Mouse (Mus musculus) heart, embryonic 14.5 days (tissue): ENCODE data around the gene Krt6a. TPM values are rescaled to one million over a fixed set of nuclear protein-coding genes. Genes with fewer than 3 reads are reported as not detected.

ENCODE experiments used
- ATAC-seq: fragments of 200-750 bp; cut with Nextera tagmentation; 2 replicates; pipeline ENCODE4 v1.8.0; 2017; ENCODE audit warnings: low read depth, moderate TSS enrichment; ENCODE audit not compliant: insufficient number of reproducible peaks, insufficient read depth, low FRiP score
- H3K27ac ChIP-seq, 2 experiments: fragments of 200-500 bp in 1 of 2; fragments of 300-500 bp in 1 of 2; sonication (generic) in 1 of 2; replicated peaks in 1 of 2; 2 replicates each; pipeline ENCODE4 v1.5.1; 2012 to 2014; ENCODE audit warnings: low read depth in 2 of 2, low read length in 2 of 2, control low read depth in 1 of 2, mild to moderate bottlenecking in 1 of 2, mixed read lengths in 1 of 2; ENCODE audit not compliant: control insufficient read depth in 1 of 2, insufficient read depth in 1 of 2
- H3K27me3 ChIP-seq: fragments of 300-500 bp; sonication (generic); 2 replicates; pipeline ENCODE4 v1.6.1; 2014; ENCODE audit warnings: mild to moderate bottlenecking, low read length, control low read depth; ENCODE audit not compliant: control insufficient read depth, insufficient read depth
- H3K36me3 ChIP-seq: fragments of 300-500 bp; sonication (generic); 2 replicates; pipeline ENCODE4 v1.6.1; 2014; ENCODE audit warnings: mild to moderate bottlenecking, control low read depth, low read length, mixed read lengths; ENCODE audit not compliant: control insufficient read depth, insufficient read depth
- H3K4me1 ChIP-seq, 2 experiments: fragments of 200-500 bp in 1 of 2; fragments of 300-500 bp in 1 of 2; sonication (generic) in 1 of 2; 2 replicates each; pipeline ENCODE4 v1.6.1; 2012 to 2014; ENCODE audit warnings: low read length in 2 of 2, control low read depth in 1 of 2, mixed read lengths in 1 of 2; ENCODE audit not compliant: control insufficient read depth in 2 of 2, insufficient read depth in 2 of 2
- H3K4me2 ChIP-seq: fragments of 300-500 bp; sonication (generic); 2 replicates; pipeline ENCODE4 v1.6.1; 2014; ENCODE audit warnings: mild to moderate bottlenecking, low read length
- H3K4me3 ChIP-seq, 2 experiments: fragments of 200-500 bp in 1 of 2; fragments of 300-500 bp in 1 of 2; sonication (generic) in 1 of 2; 2 replicates each; pipeline ENCODE4 v1.5.1; 2012 to 2014; ENCODE audit warnings: low read length in 2 of 2, mild to moderate bottlenecking in 2 of 2, control low read depth in 1 of 2, low read depth in 1 of 2, moderate library complexity in 1 of 2; ENCODE audit not compliant: control insufficient read depth in 1 of 2, insufficient read depth in 1 of 2
- H3K9ac ChIP-seq: fragments of 300-500 bp; sonication (generic); 2 replicates; pipeline ENCODE4 v1.6.1; 2014; ENCODE audit warnings: mild to moderate bottlenecking, low read length
- H3K9me3 ChIP-seq: fragments of 300-500 bp; sonication (generic); 2 replicates; pipeline ENCODE4 v1.6.1; 2016; ENCODE audit warnings: low read length, control low read depth; ENCODE audit not compliant: control insufficient read depth
- WGBS: fragments of 180-500 bp; shearing (Covaris S2); extraction: QIAGEN DNeasy Blood & Tissue Kit; methylation state at CpG from one replicate; pipeline ENCODE4 v1.1.7; 2014; 5-methylcytosine and 5-hydroxymethylcytosine counted together
- polyA plus RNA-seq: library from polyadenylated mRNA; unstranded; fragments of >200 nt; fragmentation: Nextera tagmentation; extraction: Ambion mirVana; gene quantifications from 2 replicates; pipeline ENCODE4 v1.2.1, GENCODE M21; 2014

The Krt6a gene
- polyA plus RNA-seq, 1 experiment from 2014 or later, result not detected

- Histone ChIP-seq H3K27ac (no peak within 1 kb of the TSS), H3K27me3 (0 out of 2 replicates have a peak, but pooled peaks cover 9% of the 10 kb centered on the region), H3K4me3 (no peak within 1 kb of the TSS), H3K36me3 (no peaks in the 10 kb centered on the region), H3K9me3 (no peaks in the 10 kb centered on the region), H3K4me1 (no peaks in the 10 kb centered on the region), H3K9ac (no peak within 1 kb of the TSS), H3K4me2 (no peak within 1 kb of the TSS)
- 62% methylated on average over 13 of the region's 13 CpGs for WGBS
- ATAC-seq, result no peak
Measured at GRCm38 (mm10) chr15:101712720-101713119, 18.6 kb upstream of the Krt6a start, which contains the start of gene Krt5. Gene Krt5, minus strand, starts transcription at chr15:101712898.

GRCm38 (mm10) chr15:101708683-101709082 lies 14.6 kb upstream of the Krt6a start:
- 0 out of 2 replicates have a peak, but pooled peaks cover 11% of the 10 kb centered on the region for H3K27me3 ChIP-seq
- no peak overlapping the region for H3K4me2 ChIP-seq
- ATAC-seq, result no peak
- no peak overlapping the region for H3K27ac ChIP-seq
- no peaks in the 10 kb centered on the region for H3K36me3 ChIP-seq
- H3K9ac ChIP-seq, result no peak overlapping the region
- WGBS, result 61% methylated on average over 11 of the region's 11 CpGs
- no peaks in the 10 kb centered on the region for H3K4me1 ChIP-seq
- H3K9me3 ChIP-seq, result no peaks in the 10 kb centered on the region
- no peak overlapping the region for H3K4me3 ChIP-seq

DNA sequence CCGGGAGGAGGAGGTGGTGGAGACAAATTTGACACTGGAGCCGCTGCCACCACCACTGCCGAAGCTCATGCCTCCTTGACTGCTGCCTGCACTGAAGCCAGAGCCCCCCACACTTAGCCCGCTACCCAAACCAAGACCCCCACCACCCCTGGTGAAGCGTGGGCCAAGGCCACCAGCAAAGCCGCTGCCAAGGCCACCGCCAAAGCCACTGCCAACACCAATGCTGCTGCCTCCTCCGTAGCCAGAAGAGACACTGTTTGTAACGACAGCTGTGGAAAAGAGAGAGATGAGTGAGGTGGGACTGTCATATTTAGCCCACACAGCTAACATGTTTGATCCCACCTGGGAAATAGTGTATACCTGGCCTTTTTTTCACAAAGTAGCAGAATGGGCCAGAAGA lies 13.3 kb upstream of the Krt6a start:
- Histone ChIP-seq H3K9ac (no peak overlapping the region), H3K4me3 (no peak overlapping the region), H3K27me3 (0 out of 2 replicates have a peak, but pooled peaks cover 3% of the 10 kb centered on the region), H3K27ac (no peak overlapping the region), H3K36me3 (no peaks in the 10 kb centered on the region), H3K4me2 (no peak overlapping the region), H3K9me3 (no peaks in the 10 kb centered on the region), H3K4me1 (no peaks in the 10 kb centered on the region)
- 75% methylated on average over 9 of the region's 9 CpGs for WGBS
- ATAC-seq, result no peak

GRCm38 (mm10) chr15:101704066-101704465 lies 10.0 kb upstream of the Krt6a start:
- ATAC-seq, result no peak
- Histone ChIP-seq H3K9me3 (no peaks in the 10 kb centered on the region), H3K36me3 (no peaks in the 10 kb centered on the region), H3K27ac (no peak overlapping the region), H3K4me1 (no peaks in the 10 kb centered on the region), H3K4me2 (no peak overlapping the region), H3K9ac (no peak overlapping the region), H3K27me3 (0 out of 2 replicates have a peak, but pooled peaks cover 3% of the 10 kb centered on the region), H3K4me3 (no peak overlapping the region)
- 69% methylated on average over 4 of the region's 4 CpGs for WGBS

GRCm38 (mm10) chr15:101702380-101702779 lies 8.3 kb upstream of the Krt6a start:
- Histone ChIP-seq H3K9ac (no peak overlapping the region), H3K4me1 (no peaks in the 10 kb centered on the region), H3K4me2 (no peak overlapping the region), H3K4me3 (no peak overlapping the region), H3K36me3 (no peaks in the 10 kb centered on the region), H3K9me3 (no peaks in the 10 kb centered on the region), H3K27me3 (0 out of 2 replicates have a peak, but pooled peaks cover 3% of the 10 kb centered on the region), H3K27ac (no peak overlapping the region)
- 54% methylated on average over 2 of the region's 2 CpGs for WGBS
- ATAC-seq, result no peak

GRCm38 (mm10) chr15:101699866-101700265 lies 5.8 kb upstream of the Krt6a start:
- no peaks in the 10 kb centered on the region for H3K9me3 ChIP-seq
- H3K4me2 ChIP-seq, result no peak overlapping the region
- no peaks in the 10 kb centered on the region for H3K4me1 ChIP-seq
- no peak overlapping the region for H3K4me3 ChIP-seq
- H3K27ac ChIP-seq, result no peak overlapping the region
- H3K27me3 ChIP-seq, result 0 out of 2 replicates have a peak, but pooled peaks cover 3% of the 10 kb centered on the region
- H3K36me3 ChIP-seq, result no peaks in the 10 kb centered on the region
- WGBS, result 65% methylated on average over 8 of the region's 8 CpGs
- no peak overlapping the region for H3K9ac ChIP-seq
- ATAC-seq, result no peak

GRCm38 (mm10) chr15:101699192-101699591 lies 5.1 kb upstream of the Krt6a start:
- H3K4me2 ChIP-seq, result no peak overlapping the region
- H3K9me3 ChIP-seq, result no peaks in the 10 kb centered on the region
- no peaks in the 10 kb centered on the region for H3K27me3 ChIP-seq
- H3K27ac ChIP-seq, result no peak overlapping the region
- 42% methylated on average over 3 of the region's 3 CpGs for WGBS
- no peaks in the 10 kb centered on the region for H3K36me3 ChIP-seq
- no peak for ATAC-seq
- no peak overlapping the region for H3K9ac ChIP-seq
- no peaks in the 10 kb centered on the region for H3K4me1 ChIP-seq
- no peak overlapping the region for H3K4me3 ChIP-seq
